Mouse (Mus musculus): Measurements from ENCODE around the gene Evx1. TPM values are rescaled to one million over a fixed set of nuclear protein-coding genes. Genes with fewer than 3 reads are reported as not detected.
A peak's percentile ranks its signal among the peaks of the same experiment; 100 is the strongest.
"Not testable (repeated sequence)": the region's sequence is repeated elsewhere in the genome, so short reads cannot be mapped to it uniquely, and the experiment has no call there.

Evx1 gene
- polyA plus RNA-seq, 1 experiment from 2014 or later, result 0.06 TPM

GRCm38 (mm10) chr6:52316413-52317184, 3.3 kb downstream of the Evx1 start:
- Histone ChIP-seq H3K9ac (no peak overlapping the region), H3K27ac (no peak overlapping the region), H3K4me2 (peak overlapping the region; percentile 47), H3K9me3 (replicated peaks) (no peaks in the 10 kb centered on the region), H3K36me3 (no peaks in the 10 kb centered on the region), H3K4me1 (peaks cover 8% of the 10 kb centered on the region; the same call in 1 of the 2 replicates), H3K4me3 (peak overlapping the region; percentile 28), H3K27me3 (replicated peaks) (peaks cover 100% of the 10 kb centered on the region)
- no peak for ATAC-seq
- WGBS (ENCODE audit: insufficient replicate concordance), result 11% methylated on average over 81 of the region's 81 CpGs

- H3K27ac ChIP-seq, result no peak overlapping the region
- 50% methylated on average over 14 of the region's 14 CpGs for WGBS (ENCODE audit: insufficient replicate concordance)
- H3K9me3 ChIP-seq (replicated peaks), result no peaks in the 10 kb centered on the region
- peaks cover 100% of the 10 kb centered on the region for H3K27me3 ChIP-seq (replicated peaks)
- H3K36me3 ChIP-seq, result no peaks in the 10 kb centered on the region
- H3K4me1 ChIP-seq, result peaks cover 8% of the 10 kb centered on the region; the same call in 1 of the 2 replicates
- ATAC-seq, result no peak
- no peak overlapping the region for H3K9ac ChIP-seq
- H3K4me2 ChIP-seq, result no peak overlapping the region
- H3K4me3 ChIP-seq, result no peak overlapping the region
Observed at GRCm38 (mm10) chr6:52317461-52318180, 4.3 kb downstream of the Evx1 start.

- WGBS (ENCODE audit: insufficient replicate concordance), result 43% methylated on average over 1 of the region's 1 CpGs
- H3K4me3 ChIP-seq, result no peak overlapping the region
- no peak overlapping the region for H3K27ac ChIP-seq
- no peak overlapping the region for H3K9ac ChIP-seq
- no peaks in the 10 kb centered on the region for H3K36me3 ChIP-seq
- H3K4me2 ChIP-seq, result no peak overlapping the region
- peaks cover 100% of the 10 kb centered on the region for H3K27me3 ChIP-seq (replicated peaks)
- H3K4me1 ChIP-seq, result peaks cover 8% of the 10 kb centered on the region; the same call in 1 of the 2 replicates
- no peak for ATAC-seq
- no peaks in the 10 kb centered on the region for H3K9me3 ChIP-seq (replicated peaks)
Observed at GRCm38 (mm10) chr6:52318271-52318670, 5.0 kb downstream of the Evx1 start.

- Histone ChIP-seq H3K36me3 (no peaks in the 10 kb centered on the region), H3K9me3 (replicated peaks) (no peaks in the 10 kb centered on the region), H3K4me3 (no peak overlapping the region), H3K27me3 (replicated peaks) (peaks cover 97% of the 10 kb centered on the region), H3K4me1 (peaks cover 8% of the 10 kb centered on the region; the same call in 1 of the 2 replicates), H3K4me2 (no peak overlapping the region), H3K9ac (no peak overlapping the region), H3K27ac (no peak overlapping the region)
- ATAC-seq, result no peak
- 10% methylated on average over 17 of the region's 17 CpGs for WGBS (ENCODE audit: insufficient replicate concordance)
Observed at GRCm38 (mm10) chr6:52319956-52320690, 6.8 kb downstream of the Evx1 start.

- Histone ChIP-seq H3K4me2 (no peak overlapping the region), H3K9me3 (replicated peaks) (no peaks in the 10 kb centered on the region), H3K36me3 (no peaks in the 10 kb centered on the region), H3K27ac (no peak overlapping the region), H3K4me3 (no peak overlapping the region), H3K27me3 (replicated peaks) (peaks cover 97% of the 10 kb centered on the region), H3K4me1 (peaks cover 8% of the 10 kb centered on the region; the same call in 1 of the 2 replicates), H3K9ac (no peak overlapping the region)
- no peak for ATAC-seq
- 10% methylated on average over 12 of the region's 12 CpGs for WGBS (ENCODE audit: insufficient replicate concordance)
Observed at GRCm38 (mm10) chr6:52320966-52321825, 7.9 kb downstream of the Evx1 start.

- Histone ChIP-seq H3K27me3 (replicated peaks) (peaks cover 97% of the 10 kb centered on the region), H3K4me3 (no peak overlapping the region), H3K9ac (no peak overlapping the region), H3K4me1 (peaks cover 1% of the 10 kb centered on the region; the same call in 1 of the 2 replicates), H3K9me3 (replicated peaks) (no peaks in the 10 kb centered on the region), H3K4me2 (no peak overlapping the region), H3K27ac (no peak overlapping the region), H3K36me3 (no peaks in the 10 kb centered on the region)
- WGBS (ENCODE audit: insufficient replicate concordance), result 6% methylated on average over 21 of the region's 21 CpGs
- no peak for ATAC-seq
Observed at GRCm38 (mm10) chr6:52321826-52322315, 8.6 kb downstream of the Evx1 start.

GRCm38 (mm10) chr6:52322721-52323215, 9.5 kb downstream of the Evx1 start:
- Histone ChIP-seq H3K27ac (no peak overlapping the region), H3K4me2 (no peak overlapping the region), H3K4me3 (no peak overlapping the region), H3K27me3 (replicated peaks) (peaks cover 89% of the 10 kb centered on the region), H3K4me1 (no peaks in the 10 kb centered on the region), H3K9me3 (replicated peaks) (no peaks in the 10 kb centered on the region), H3K9ac (no peak overlapping the region), H3K36me3 (no peaks in the 10 kb centered on the region)
- ATAC-seq, result no peak
- 6% methylated on average over 16 of the region's 16 CpGs for WGBS (ENCODE audit: insufficient replicate concordance)

- no peaks in the 10 kb centered on the region for H3K4me1 ChIP-seq
- peaks cover 84% of the 10 kb centered on the region for H3K27me3 ChIP-seq (replicated peaks)
- WGBS (ENCODE audit: insufficient replicate concordance), result 10% methylated on average over 10 of the region's 10 CpGs
- H3K9me3 ChIP-seq (replicated peaks), result no peaks in the 10 kb centered on the region
- no peak overlapping the region for H3K9ac ChIP-seq
- ATAC-seq, result no peak
- no peak overlapping the region for H3K4me2 ChIP-seq
- no peak overlapping the region for H3K4me3 ChIP-seq
- no peak overlapping the region for H3K27ac ChIP-seq
- H3K36me3 ChIP-seq, result no peaks in the 10 kb centered on the region
Observed at GRCm38 (mm10) chr6:52323292-52323691, 10.0 kb downstream of the Evx1 start.

- H3K27me3 ChIP-seq (replicated peaks), result peaks cover 76% of the 10 kb centered on the region
- no peaks in the 10 kb centered on the region for H3K4me1 ChIP-seq
- H3K4me2 ChIP-seq, result no peak overlapping the region
- H3K27ac ChIP-seq, result no peak overlapping the region
- 54% methylated on average over 3 of the region's 3 CpGs for WGBS (ENCODE audit: insufficient replicate concordance)
- no peaks in the 10 kb centered on the region for H3K36me3 ChIP-seq
- H3K9me3 ChIP-seq (replicated peaks), result no peaks in the 10 kb centered on the region
- H3K4me3 ChIP-seq, result no peak overlapping the region
- H3K9ac ChIP-seq, result no peak overlapping the region
- ATAC-seq, result no peak
Observed at GRCm38 (mm10) chr6:52324061-52324460, 10.8 kb downstream of the Evx1 start.

GRCm38 (mm10) chr6:52346816-52347215, 33.5 kb downstream of the Evx1 start:
- not testable (repeated sequence) for H3K27me3 ChIP-seq (replicated peaks); H3K27ac ChIP-seq; H3K9me3 ChIP-seq (replicated peaks); H3K36me3 ChIP-seq; H3K4me3 ChIP-seq; H3K9ac ChIP-seq; H3K4me2 ChIP-seq; ATAC-seq; H3K4me1 ChIP-seq
- WGBS (ENCODE audit: insufficient replicate concordance), result 82% methylated on average over 16 of the region's 16 CpGs

GRCm38 (mm10) chr6:52366021-52366420, 52.7 kb downstream of the Evx1 start:
- H3K9me3 ChIP-seq (replicated peaks), result no peaks in the 10 kb centered on the region
- no peak overlapping the region for H3K9ac ChIP-seq
- no peak overlapping the region for H3K4me3 ChIP-seq
- H3K27me3 ChIP-seq (replicated peaks), result peaks cover 15% of the 10 kb centered on the region; the same call in 1 of the 2 replicates
- no peaks in the 10 kb centered on the region for H3K36me3 ChIP-seq
- WGBS (ENCODE audit: insufficient replicate concordance), result 80% methylated on average over 2 of the region's 2 CpGs
- H3K4me1 ChIP-seq, result no peaks in the 10 kb centered on the region
- no peak for ATAC-seq
- H3K27ac ChIP-seq, result no peak overlapping the region
- H3K4me2 ChIP-seq, result no peak overlapping the region
